Mouse (Mus musculus): ENCODE results near the gene Ntn1. TPM values are rescaled to one million over a fixed set of nuclear protein-coding genes. Genes with fewer than 3 reads are reported as not detected.
A peak's percentile ranks its signal among the peaks of the same experiment; 100 is the strongest.

Gene Ntn1
- polyA plus RNA-seq, 1 experiment from 2014 or later, result 24.8 TPM

DNA sequence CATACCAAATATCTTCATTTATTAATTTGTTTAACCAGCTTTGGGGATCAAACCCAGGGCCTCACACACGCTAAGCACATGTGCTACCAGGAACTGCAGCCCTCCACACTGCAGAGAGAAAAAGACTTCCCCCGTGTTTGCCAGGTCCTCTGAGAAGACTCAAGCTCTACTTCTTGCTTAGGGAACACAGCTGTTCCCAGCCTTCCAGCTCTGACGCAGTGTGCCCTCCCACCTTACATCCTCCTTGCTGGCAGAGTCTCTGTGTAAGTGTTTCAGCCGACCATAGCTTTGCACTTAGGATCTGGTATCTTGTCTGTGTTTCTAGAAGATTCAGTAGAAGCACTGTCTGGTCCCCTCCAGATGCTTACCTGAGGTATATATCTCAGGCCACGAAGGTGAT is 209.8 kb downstream of the Ntn1 start:
- peaks cover 19% of the 10 kb centered on the region for H3K4me1 ChIP-seq (replicated peaks)
- H3K4me2 ChIP-seq, result no peak overlapping the region
- H3K36me3 ChIP-seq, result no peaks in the 10 kb centered on the region
- WGBS, result 86% methylated on average over 5 of the region's 5 CpGs
- ATAC-seq (ENCODE audit: low FRiP score, low read depth), result no peak
- H3K27me3 ChIP-seq, result no peaks in the 10 kb centered on the region
- H3K9ac ChIP-seq, result no peak overlapping the region
- H3K9me3 ChIP-seq, result no peaks in the 10 kb centered on the region
- H3K27ac ChIP-seq (replicated peaks), result no peak overlapping the region
- H3K4me3 ChIP-seq, result no peak overlapping the region

DNA sequence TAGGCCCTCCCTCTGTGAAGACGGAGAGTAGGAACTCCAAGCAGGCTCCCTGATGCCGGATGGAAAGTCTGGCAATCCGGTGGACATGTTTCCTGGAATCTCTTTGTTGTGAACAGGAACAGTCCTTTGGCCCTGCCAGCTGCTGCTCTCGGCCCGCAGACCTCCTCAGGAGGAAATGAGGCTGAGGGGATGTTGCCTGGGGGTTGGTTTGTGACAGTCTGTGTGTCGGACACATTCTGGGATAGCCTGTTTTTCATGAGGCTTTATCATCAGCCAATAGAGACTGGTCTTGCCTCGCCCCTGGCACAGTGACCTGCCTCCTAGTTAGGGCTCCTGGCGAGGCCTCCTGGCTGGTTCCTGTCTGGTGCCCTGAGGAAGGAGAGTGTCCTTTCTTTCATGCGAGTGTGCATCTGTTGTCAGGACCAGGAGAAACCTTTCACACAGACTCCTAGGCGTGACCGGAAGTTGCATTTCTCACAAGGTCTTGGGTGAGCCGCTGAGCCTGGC is 211.9 kb downstream of the Ntn1 start:
- WGBS, result 64% methylated on average over 12 of the region's 12 CpGs
- Histone ChIP-seq H3K27me3 (no peaks in the 10 kb centered on the region), H3K4me1 (replicated peaks) (peaks cover 9% of the 10 kb centered on the region; the same call in 1 of the 2 replicates), H3K36me3 (no peaks in the 10 kb centered on the region), H3K9ac (no peak overlapping the region), H3K4me3 (no peak overlapping the region), H3K9me3 (no peaks in the 10 kb centered on the region), H3K27ac (replicated peaks) (no peak overlapping the region), H3K4me2 (no peak overlapping the region)
- no peak for ATAC-seq (ENCODE audit: low FRiP score, low read depth)

DNA sequence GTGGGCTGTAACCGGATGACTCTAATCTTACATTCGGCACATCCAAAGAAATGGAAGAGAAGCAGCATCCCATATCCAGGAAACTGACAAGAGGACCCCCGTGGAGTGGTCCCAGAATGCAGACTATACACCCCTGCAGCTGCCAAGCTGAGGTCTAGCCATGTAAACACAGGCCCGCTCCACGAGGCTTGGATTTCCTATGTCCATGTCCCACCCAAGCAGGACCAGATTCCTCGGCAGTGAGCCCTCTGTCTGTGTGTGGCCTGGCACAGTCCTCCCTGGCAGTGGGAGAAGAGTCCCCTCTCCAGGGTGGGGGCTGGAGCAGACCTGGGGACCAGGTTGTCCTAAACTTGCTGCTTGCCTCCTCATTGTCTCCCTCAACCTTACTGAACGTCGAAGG is 213.4 kb downstream of the Ntn1 start:
- no peak overlapping the region for H3K4me2 ChIP-seq
- H3K36me3 ChIP-seq, result no peaks in the 10 kb centered on the region
- peaks cover 9% of the 10 kb centered on the region; the same call in 1 of the 2 replicates for H3K4me1 ChIP-seq (replicated peaks)
- H3K27me3 ChIP-seq, result no peaks in the 10 kb centered on the region
- H3K27ac ChIP-seq (replicated peaks), result no peak overlapping the region
- H3K4me3 ChIP-seq, result no peak overlapping the region
- no peaks in the 10 kb centered on the region for H3K9me3 ChIP-seq
- 76% methylated on average over 8 of the region's 8 CpGs for WGBS
- no peak overlapping the region for H3K9ac ChIP-seq
- ATAC-seq (ENCODE audit: low FRiP score, low read depth), result peak; percentile 38; the same call in 1 of the 2 replicates

DNA sequence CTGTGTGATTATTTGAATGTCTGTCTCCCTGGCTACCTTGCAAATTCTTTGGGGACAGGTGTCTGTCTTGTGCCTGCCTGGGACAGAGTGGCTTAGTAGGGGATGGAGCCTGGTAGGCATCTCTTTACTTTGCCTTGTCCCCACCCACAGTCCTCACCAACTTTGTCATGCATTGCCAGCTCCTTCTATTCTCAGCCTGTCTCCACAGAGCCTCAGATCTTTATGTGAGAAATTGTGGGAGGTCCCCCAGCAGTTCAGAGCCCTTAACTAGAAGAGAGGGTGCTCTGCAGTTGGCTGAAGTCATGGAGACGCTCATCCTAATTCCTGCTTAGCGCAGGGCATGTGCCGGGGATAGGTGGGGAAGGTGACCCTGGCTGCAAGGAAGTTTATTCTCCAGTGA is 215.0 kb downstream of the Ntn1 start:
- no peak for ATAC-seq (ENCODE audit: low FRiP score, low read depth)
- no peak overlapping the region for H3K4me2 ChIP-seq
- H3K27me3 ChIP-seq, result no peaks in the 10 kb centered on the region
- H3K9ac ChIP-seq, result no peak overlapping the region
- no peak overlapping the region for H3K4me3 ChIP-seq
- H3K27ac ChIP-seq (replicated peaks), result no peak overlapping the region
- H3K36me3 ChIP-seq, result no peaks in the 10 kb centered on the region
- peaks cover 9% of the 10 kb centered on the region; the same call in 1 of the 2 replicates for H3K4me1 ChIP-seq (replicated peaks)
- H3K9me3 ChIP-seq, result no peaks in the 10 kb centered on the region
- WGBS, result 89% methylated on average over 3 of the region's 3 CpGs

DNA sequence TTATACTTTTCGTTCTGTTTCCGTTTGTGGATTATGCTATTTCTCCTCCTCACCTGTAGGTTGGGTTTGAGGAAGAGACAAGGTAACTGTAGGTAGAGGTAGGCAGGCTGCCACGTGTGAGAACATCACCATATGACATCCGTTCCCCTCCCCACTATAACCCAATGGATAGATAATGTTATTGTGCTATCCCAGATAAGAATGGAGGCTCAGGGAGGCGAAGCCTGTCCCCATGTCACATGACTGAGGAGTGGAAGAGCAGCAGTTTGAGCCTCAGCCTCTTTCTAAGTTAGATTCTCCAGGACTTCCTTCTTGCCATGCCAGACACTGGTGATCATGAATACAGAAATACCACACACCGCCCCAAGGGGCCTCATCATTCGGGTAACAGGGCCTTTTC is 223.2 kb downstream of the Ntn1 start:
- H3K4me2 ChIP-seq, result no peak overlapping the region
- H3K4me3 ChIP-seq, result no peak overlapping the region
- H3K9ac ChIP-seq, result no peak overlapping the region
- no peaks in the 10 kb centered on the region for H3K36me3 ChIP-seq
- H3K9me3 ChIP-seq, result no peaks in the 10 kb centered on the region
- no peaks in the 10 kb centered on the region for H3K27me3 ChIP-seq
- 78% methylated on average over 7 of the region's 7 CpGs for WGBS
- H3K27ac ChIP-seq (replicated peaks), result no peak overlapping the region
- ATAC-seq (ENCODE audit: low FRiP score, low read depth), result no peak
- H3K4me1 ChIP-seq (replicated peaks), result no peaks in the 10 kb centered on the region

DNA sequence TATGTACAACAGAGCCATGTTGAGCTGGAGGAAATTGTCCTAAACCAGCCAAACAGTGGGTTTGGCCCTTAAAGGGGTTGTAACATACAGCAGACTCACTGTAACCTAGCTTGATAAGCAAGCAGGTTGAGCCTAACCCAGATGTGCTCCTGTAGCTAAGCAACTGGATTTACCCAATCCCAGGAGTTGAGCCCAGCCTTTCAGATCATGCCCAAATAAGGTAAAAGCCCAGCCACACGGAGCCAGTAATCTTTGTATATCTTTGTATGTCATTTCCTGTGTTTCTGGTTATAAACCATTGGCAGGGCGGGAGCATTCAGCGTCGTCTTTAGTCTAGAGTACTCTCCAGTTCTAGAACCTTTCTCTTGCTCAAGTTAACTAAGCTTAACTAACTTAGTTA is 224.1 kb downstream of the Ntn1 start:
- no peaks in the 10 kb centered on the region for H3K27me3 ChIP-seq
- ATAC-seq (ENCODE audit: low FRiP score, low read depth), result no peak
- no peaks in the 10 kb centered on the region for H3K36me3 ChIP-seq
- no peaks in the 10 kb centered on the region for H3K9me3 ChIP-seq
- H3K4me3 ChIP-seq, result no peak overlapping the region
- WGBS, result 86% methylated on average over 4 of the region's 4 CpGs
- H3K4me2 ChIP-seq, result no peak overlapping the region
- no peak overlapping the region for H3K9ac ChIP-seq
- H3K4me1 ChIP-seq (replicated peaks), result no peaks in the 10 kb centered on the region
- H3K27ac ChIP-seq (replicated peaks), result no peak overlapping the region

DNA sequence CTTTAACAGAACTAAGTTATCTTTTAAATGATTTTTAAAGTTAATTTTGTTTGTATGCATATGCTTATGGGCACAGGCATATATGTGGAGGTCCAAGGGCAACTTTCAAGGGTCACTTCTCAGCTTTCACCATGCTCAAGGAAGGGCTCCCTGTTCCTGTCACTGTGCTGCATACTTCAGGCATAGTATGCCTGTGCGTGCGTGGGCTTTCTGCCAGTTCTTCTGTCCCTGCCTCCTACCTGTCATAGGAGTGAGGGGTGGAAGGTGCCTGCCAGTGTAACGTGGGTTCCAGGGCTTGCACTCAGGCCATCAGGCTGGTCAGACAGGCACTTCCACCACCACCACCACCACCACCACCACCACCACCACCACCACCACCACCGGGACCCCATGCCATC is 228.0 kb downstream of the Ntn1 start:
- no peaks in the 10 kb centered on the region for H3K9me3 ChIP-seq
- no peak overlapping the region for H3K9ac ChIP-seq
- no peaks in the 10 kb centered on the region for H3K36me3 ChIP-seq
- WGBS, result 70% methylated on average over 4 of the region's 4 CpGs
- H3K27me3 ChIP-seq, result no peaks in the 10 kb centered on the region
- H3K4me3 ChIP-seq, result no peak overlapping the region
- no peak overlapping the region for H3K27ac ChIP-seq (replicated peaks)
- no peaks in the 10 kb centered on the region for H3K4me1 ChIP-seq (replicated peaks)
- no peak overlapping the region for H3K4me2 ChIP-seq
- ATAC-seq (ENCODE audit: low FRiP score, low read depth), result no peak

DNA sequence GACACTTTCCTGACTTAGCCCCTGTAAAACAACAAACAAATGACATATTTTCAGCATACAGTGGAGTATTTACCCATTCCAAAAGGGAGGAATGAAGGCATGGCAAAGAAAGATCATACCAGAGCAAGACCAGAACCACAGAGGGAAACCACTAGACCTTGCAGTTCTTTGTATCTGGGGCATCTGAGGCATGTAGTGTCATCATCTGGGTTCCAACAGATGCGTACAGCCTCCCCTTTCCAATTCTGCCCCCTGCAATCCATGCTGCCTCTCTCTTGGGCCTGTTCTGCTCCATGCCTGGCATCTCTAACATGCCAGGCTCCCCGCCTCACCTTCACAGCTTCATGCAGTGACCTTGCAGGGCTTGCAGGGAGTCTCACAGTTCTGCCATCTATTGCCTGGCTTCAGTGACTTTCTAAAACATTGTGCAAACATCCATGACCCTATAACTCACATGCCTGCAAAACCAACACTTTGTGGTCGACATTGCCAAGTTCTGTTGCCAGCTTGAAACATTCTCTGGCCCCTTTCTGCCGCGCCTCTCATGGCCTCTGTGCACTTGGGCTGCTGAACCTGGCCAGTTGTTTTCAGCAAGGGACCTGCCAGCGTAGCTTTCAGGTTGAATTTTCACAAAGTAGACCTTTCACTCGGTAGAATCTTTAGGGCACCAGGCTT is 228.5 kb downstream of the Ntn1 start:
- Histone ChIP-seq H3K4me3 (no peak overlapping the region), H3K27me3 (no peaks in the 10 kb centered on the region), H3K9me3 (no peaks in the 10 kb centered on the region), H3K27ac (replicated peaks) (no peak overlapping the region), H3K9ac (no peak overlapping the region), H3K4me1 (replicated peaks) (no peaks in the 10 kb centered on the region), H3K4me2 (no peak overlapping the region), H3K36me3 (no peaks in the 10 kb centered on the region)
- ATAC-seq (ENCODE audit: low FRiP score, low read depth), result no peak
- 87% methylated on average over 7 of the region's 7 CpGs for WGBS

DNA sequence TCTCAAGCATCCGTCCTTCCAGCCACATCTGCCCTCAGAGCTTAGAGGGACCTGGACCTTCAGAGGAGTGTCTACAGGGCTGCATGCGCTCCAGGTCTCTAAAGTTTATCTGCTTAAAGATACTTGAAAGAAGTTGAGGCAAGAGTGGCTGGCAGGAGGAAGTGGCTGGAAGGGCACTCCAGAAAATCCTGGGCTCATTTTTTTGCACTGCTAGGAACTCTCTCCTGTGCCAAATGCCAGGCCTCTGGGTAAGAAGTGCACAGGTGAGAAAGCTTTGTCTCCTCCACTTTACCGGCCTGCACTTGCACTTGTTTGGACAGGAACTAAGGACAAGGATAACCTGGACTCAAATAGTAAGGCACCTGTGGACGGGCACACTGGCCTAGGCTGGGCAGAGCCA is 232.2 kb downstream of the Ntn1 start:
- H3K36me3 ChIP-seq, result no peaks in the 10 kb centered on the region
- WGBS, result 87% methylated on average over 4 of the region's 4 CpGs
- H3K27ac ChIP-seq (replicated peaks), result no peak overlapping the region
- no peak for ATAC-seq (ENCODE audit: low FRiP score, low read depth)
- H3K4me2 ChIP-seq, result no peak overlapping the region
- H3K9me3 ChIP-seq, result no peaks in the 10 kb centered on the region
- no peak overlapping the region for H3K9ac ChIP-seq
- no peaks in the 10 kb centered on the region for H3K27me3 ChIP-seq
- H3K4me1 ChIP-seq (replicated peaks), result no peaks in the 10 kb centered on the region
- H3K4me3 ChIP-seq, result no peak overlapping the region

DNA sequence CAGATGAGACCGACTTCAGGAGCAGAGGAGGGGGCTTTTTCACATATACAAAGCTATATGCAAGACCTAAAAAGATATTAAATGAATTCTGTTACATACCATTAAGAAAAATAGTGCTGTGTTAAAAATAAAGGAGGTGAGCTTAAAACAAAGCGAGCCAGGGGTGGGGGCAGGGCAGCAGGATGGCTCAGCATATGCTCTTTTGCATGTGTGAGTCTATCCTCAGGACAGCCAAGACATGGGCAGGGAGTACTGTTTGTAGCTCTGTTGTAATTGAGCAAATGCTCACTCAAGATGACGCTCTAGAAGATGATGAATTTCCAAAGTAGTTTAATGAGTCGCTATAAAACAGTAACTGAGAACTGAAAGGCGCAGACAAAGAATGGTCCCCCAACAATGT is 236.2 kb downstream of the Ntn1 start:
- H3K4me3 ChIP-seq, result no peak overlapping the region
- H3K9me3 ChIP-seq, result no peaks in the 10 kb centered on the region
- no peak for ATAC-seq (ENCODE audit: low FRiP score, low read depth)
- no peak overlapping the region for H3K4me2 ChIP-seq
- no peak overlapping the region for H3K9ac ChIP-seq
- H3K27ac ChIP-seq (replicated peaks), result no peak overlapping the region
- peaks cover 5% of the 10 kb centered on the region; the same call in 1 of the 2 replicates for H3K4me1 ChIP-seq (replicated peaks)
- no peaks in the 10 kb centered on the region for H3K36me3 ChIP-seq
- 84% methylated on average over 5 of the region's 5 CpGs for WGBS
- H3K27me3 ChIP-seq, result no peaks in the 10 kb centered on the region

DNA sequence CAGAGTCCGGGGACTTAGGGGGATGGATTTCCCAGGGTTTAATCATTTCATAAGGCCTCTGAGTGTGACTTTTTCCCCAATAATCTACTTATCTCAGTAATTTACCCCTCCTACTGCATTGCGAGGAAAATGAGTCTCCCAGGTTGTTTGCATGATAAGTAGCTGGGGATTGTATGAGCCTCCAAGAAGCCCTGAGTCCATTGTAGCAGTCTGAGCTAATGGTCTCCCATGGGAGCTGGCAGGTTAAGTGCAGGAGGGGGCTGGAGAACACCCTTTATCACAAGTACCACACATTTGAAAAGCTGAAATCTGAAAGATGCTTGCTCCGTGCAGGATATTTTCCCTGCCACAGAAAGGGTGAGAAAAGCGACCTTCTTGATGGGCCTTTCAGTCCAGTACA is 240.8 kb downstream of the Ntn1 start:
- Histone ChIP-seq H3K4me1 (replicated peaks) (peaks cover 5% of the 10 kb centered on the region; the same call in 1 of the 2 replicates), H3K9ac (no peak overlapping the region), H3K4me2 (no peak overlapping the region), H3K36me3 (no peaks in the 10 kb centered on the region), H3K27ac (replicated peaks) (no peak overlapping the region), H3K27me3 (no peaks in the 10 kb centered on the region), H3K9me3 (no peaks in the 10 kb centered on the region), H3K4me3 (no peak overlapping the region)
- 55% methylated on average over 4 of the region's 4 CpGs for WGBS
- ATAC-seq (ENCODE audit: low FRiP score, low read depth), result no peak
